Mouse (Mus musculus) retina, embryonic 14.5 days (tissue): Measurements from ENCODE around the gene Ckb.
"Not testable (repeated sequence)": the region's sequence is repeated elsewhere in the genome, so short reads cannot be mapped to it uniquely, and the experiment has no call there.

Source experiments
- DNase-seq: peaks from one replicate; pipeline ENCODE4 v3.0.0-alpha.2; 2015; ENCODE audit warnings: low spot score

Ckb gene

GRCm38 (mm10) chr12:111672176-111672575 is at the start of gene Ckb:
Gene Ckb, minus strand, starts transcription at chr12:111672338.
- peak; percentile 96 for DNase-seq

- no peak for DNase-seq
Measured at GRCm38 (mm10) chr12:111720222-111720621, 48.1 kb upstream of the Ckb start.

GRCm38 (mm10) chr12:111718656-111719055 is 46.5 kb upstream of the Ckb start:
- DNase-seq: no peak

GRCm38 (mm10) chr12:111716505-111716904 is 44.4 kb upstream of the Ckb start:
- DNase-seq: no peak

- not testable (repeated sequence) for DNase-seq
Measured at GRCm38 (mm10) chr12:111713880-111714279, 41.7 kb upstream of the Ckb start.

GRCm38 (mm10) chr12:111713004-111713651 is 41.0 kb upstream of the Ckb start, which contains the start of the genes Bag5 and Apopt1:
Gene Bag5, minus strand, starts transcription at chr12:111713257.
Gene Apopt1, plus strand, starts transcription at chr12:111713261.
- DNase-seq: peak; percentile 93

- DNase-seq: no peak
Measured at GRCm38 (mm10) chr12:111712476-111712875, 40.3 kb upstream of the Ckb start.

- DNase-seq: no peak
Measured at GRCm38 (mm10) chr12:111710091-111710490, 38.0 kb upstream of the Ckb start.

- DNase-seq: no peak
Measured at GRCm38 (mm10) chr12:111708181-111708580, 36.0 kb upstream of the Ckb start.

GRCm38 (mm10) chr12:111705186-111705973 is 33.2 kb upstream of the Ckb start:
- DNase-seq: no peak

GRCm38 (mm10) chr12:111704609-111705008 is 32.5 kb upstream of the Ckb start:
- peak; percentile 41 for DNase-seq

- DNase-seq: no peak
Measured at GRCm38 (mm10) chr12:111703301-111703700, 31.2 kb upstream of the Ckb start.

- DNase-seq: no peak
Measured at GRCm38 (mm10) chr12:111700920-111701458, 28.9 kb upstream of the Ckb start.

GRCm38 (mm10) chr12:111699542-111699941 is 27.4 kb upstream of the Ckb start:
- DNase-seq: no peak

- no peak for DNase-seq
Measured at GRCm38 (mm10) chr12:111698346-111698913, 26.3 kb upstream of the Ckb start.

GRCm38 (mm10) chr12:111697708-111698107 is 25.6 kb upstream of the Ckb start:
- no peak for DNase-seq

- peak; percentile 90 for DNase-seq
Measured at GRCm38 (mm10) chr12:111696239-111696638, 24.1 kb upstream of the Ckb start.

GRCm38 (mm10) chr12:111694880-111695804 is 23.0 kb upstream of the Ckb start:
- peak; percentile 79 for DNase-seq

GRCm38 (mm10) chr12:111694271-111694781 is 22.2 kb upstream of the Ckb start:
- no peak for DNase-seq

GRCm38 (mm10) chr12:111693341-111694270 is 21.5 kb upstream of the Ckb start:
- DNase-seq: peak; percentile 91
